ENCODE assay signal across 8 mouse cellular contexts in the genomic region with DNA sequence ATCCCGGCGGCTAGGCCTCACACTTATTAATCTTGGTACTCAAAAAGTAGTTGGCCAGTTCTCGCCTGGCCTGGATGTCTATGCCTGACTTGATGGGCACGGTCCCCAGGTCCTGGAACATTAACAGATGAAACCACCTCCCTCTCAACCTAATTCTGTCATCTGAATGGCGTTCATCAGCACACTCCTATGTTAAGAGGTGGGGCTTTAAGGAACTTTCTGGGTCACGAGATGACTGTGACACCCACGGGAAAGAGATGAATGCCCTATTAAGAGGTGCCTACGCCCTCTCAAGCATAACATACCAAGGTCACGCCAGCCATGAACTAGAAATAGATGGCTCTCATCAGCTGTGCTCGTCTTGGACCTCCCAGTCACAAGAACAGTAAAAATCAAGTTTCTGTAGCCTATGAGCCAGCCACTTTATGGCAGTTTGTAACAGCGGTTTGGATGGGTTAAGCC. TPM values are rescaled to one million over a fixed set of nuclear protein-coding genes. Genes with fewer than 3 reads are reported as not detected.
DNase-seq lines count a peak whose midpoint lies in the region; ATAC-seq and TF ChIP-seq lines count a peak whose summit lies in the region.

No protein-coding gene starts in this region.

- H3K4me2 ChIP-seq in liver, embryonic 16.5 days (ENCODE audit: low read depth, low read length) = peak overlapping the region; percentile 75
- peak overlapping the region; percentile 70 for H3K4me2 ChIP-seq in stomach, postnatal 0 days (replicated peaks; ENCODE audit: low read depth)

- H3K27me3 ChIP-seq in liver, embryonic 16.5 days (ENCODE audit: control insufficient read depth, insufficient read depth, low read depth, low read length) = no peaks in the 10 kb centered on the region
- H3K27me3 ChIP-seq in stomach, postnatal 0 days (ENCODE audit: control insufficient read depth, insufficient read depth, low read length) = no peaks in the 10 kb centered on the region

- no peak for TF ChIP-seq EP300 in stomach, postnatal 0 days (optimal IDR thresholded peaks at IDR 0.05)

- no peaks in the 10 kb centered on the region for H3K9me3 ChIP-seq in liver, embryonic 16.5 days (replicated peaks; ENCODE audit: control insufficient read depth, low read length)
- H3K9me3 ChIP-seq in stomach, postnatal 0 days (ENCODE audit: control insufficient read depth, low read length) = no peaks in the 10 kb centered on the region

- DNase-seq in layer of hippocampus, adult 2 months (ENCODE audit: low spot score in 2 of 2) = no peak
- no peak for DNase-seq in layer of hippocampus, postnatal 36 days
- DNase-seq in WW6 (ENCODE audit: low read depth, low spot score) = peak; percentile 9
- DNase-seq in gonadal fat pad, adult 2 months (ENCODE audit: low read depth) = peak; percentile 37
- no peak for DNase-seq in stomach, postnatal 0 days (ENCODE audit: low spot score)
- no peak for DNase-seq in B cell, adult 2 months
- DNase-seq in spleen, postnatal 10 days (ENCODE audit: low spot score in 2 of 2) = no peak

- H3K36me3 ChIP-seq in liver, embryonic 16.5 days (ENCODE audit: control insufficient read depth, insufficient read depth) = peaks cover 5% of the 10 kb centered on the region
- 0 out of 2 replicates have a peak, but pooled peaks cover 4% of the 10 kb centered on the region for H3K36me3 ChIP-seq in stomach, postnatal 0 days (ENCODE audit: control insufficient read depth, insufficient read depth, low read length)

- H3K9ac ChIP-seq in liver, embryonic 16.5 days (ENCODE audit: low read depth, low read length) = peak overlapping the region; percentile 99
- peak overlapping the region; percentile 96; the same call in 1 of the 2 replicates for H3K9ac ChIP-seq in stomach, postnatal 0 days (ENCODE audit: low read length)

- peaks cover 22% of the 10 kb centered on the region for H3K4me1 ChIP-seq in liver, embryonic 16.5 days (ENCODE audit: control insufficient read depth, low read depth, low read length)
- no peaks in the 10 kb centered on the region for H3K4me1 ChIP-seq in stomach, postnatal 0 days (replicated peaks; ENCODE audit: control insufficient read depth, insufficient read depth)

- peak overlapping the region; percentile 82 for H3K4me3 ChIP-seq in layer of hippocampus, adult 2 months
- H3K4me3 ChIP-seq in liver, embryonic 16.5 days (ENCODE audit: low read depth, low read length) = peak overlapping the region; percentile 99
- peak overlapping the region; percentile 97 for H3K4me3 ChIP-seq in stomach, postnatal 0 days (ENCODE audit: low read depth, low read length)

- ATAC-seq in liver, embryonic 16.5 days (ENCODE audit: low read depth) = peak; percentile 40
- peak; percentile 68 for ATAC-seq in stomach, postnatal 0 days (ENCODE audit: low FRiP score, low TSS enrichment)

- TF ChIP-seq CTCF in layer of hippocampus, adult 2 months (conservative IDR thresholded peaks at IDR 0.05) = no peak
- no peak for TF ChIP-seq CTCF in stomach, postnatal 0 days (IDR thresholded peaks at IDR 0.05; ENCODE audit: low read depth)

- 12% methylated on average over 11 of the region's 11 CpGs for WGBS in liver, embryonic 16.5 days (ENCODE audit: insufficient replicate concordance)
- WGBS in stomach, postnatal 0 days = 4% methylated on average over 11 of the region's 11 CpGs

- H3K27ac ChIP-seq in layer of hippocampus, adult 2 months = peak overlapping the region; percentile 95
- H3K27ac ChIP-seq in liver, embryonic 16.5 days (ENCODE audit: low read length) = peak overlapping the region; percentile 93
- peak overlapping the region; percentile 97 for H3K27ac ChIP-seq in stomach, postnatal 0 days (replicated peaks)

RNA-seq across cellular contexts. Expression of a gene that starts 0.5 kb away (rescaled TPM):
- total RNA-seq in layer of hippocampus, adult 2 months (2021) = 10 to 100 TPM; 48.4 to 52.3 TPM
- total RNA-seq in layer of hippocampus, postnatal 36 days (2021) = 10 to 100 TPM; 51.4 to 52.3 TPM
- 5.5 and 8.5 TPM in 2 replicates for polyA plus RNA-seq in gonadal fat pad, adult 2 months (2012; rRNA removed)
- polyA plus RNA-seq in liver, embryonic 16.5 days (2015; fragmentation: Nextera tagmentation; extraction: Ambion mirVana) = 10.5 and 14.5 TPM in 2 replicates
- polyA plus RNA-seq in stomach, postnatal 0 days (2015; fragmentation: Nextera tagmentation; extraction: Ambion mirVana) = 27.4 and 34.3 TPM in 2 replicates

RNA-seq across cellular contexts. Expression of a gene that starts 26.0 kb away (rescaled TPM):
- 10 to 100 TPM; 69.4 to 71.3 TPM for total RNA-seq in layer of hippocampus, adult 2 months (2021)
- 10 to 100 TPM; 72.2 to 78.4 TPM for total RNA-seq in layer of hippocampus, postnatal 36 days (2021)
- polyA plus RNA-seq in gonadal fat pad, adult 2 months (2012; rRNA removed) = 16.3 and 21.2 TPM in 2 replicates
- polyA plus RNA-seq in liver, embryonic 16.5 days (2015; fragmentation: Nextera tagmentation; extraction: Ambion mirVana) = 19.6 and 24.5 TPM in 2 replicates
- 33.3 and 33.7 TPM in 2 replicates for polyA plus RNA-seq in stomach, postnatal 0 days (2015; fragmentation: Nextera tagmentation; extraction: Ambion mirVana)

RNA-seq across cellular contexts. Expression of a gene that starts 30.4 kb away (rescaled TPM):
- total RNA-seq in layer of hippocampus, adult 2 months (2021) = 10 to 100 TPM; 21.3 to 24.0 TPM
- 10 to 100 TPM; 17.1 to 22.5 TPM for total RNA-seq in layer of hippocampus, postnatal 36 days (2021)
- polyA plus RNA-seq in gonadal fat pad, adult 2 months (2012; rRNA removed) = 13.7 and 14.9 TPM in 2 replicates
- 1.8 and 2.1 TPM in 2 replicates for polyA plus RNA-seq in liver, embryonic 16.5 days (2015; fragmentation: Nextera tagmentation; extraction: Ambion mirVana)
- 5.0 and 5.1 TPM in 2 replicates for polyA plus RNA-seq in stomach, postnatal 0 days (2015; fragmentation: Nextera tagmentation; extraction: Ambion mirVana)

RNA-seq across cellular contexts. Expression of a gene that starts 31.1 kb away (rescaled TPM):
- total RNA-seq in layer of hippocampus, adult 2 months (2021) = 100 to 1,000 TPM; 176 to 180 TPM
- total RNA-seq in layer of hippocampus, postnatal 36 days (2021) = 100 to 1,000 TPM; 183 to 191 TPM
- polyA plus RNA-seq in gonadal fat pad, adult 2 months (2012; rRNA removed) = 68.5 and 79.7 TPM in 2 replicates
- 34.6 and 35.7 TPM in 2 replicates for polyA plus RNA-seq in liver, embryonic 16.5 days (2015; fragmentation: Nextera tagmentation; extraction: Ambion mirVana)
- 69.0 and 71.2 TPM in 2 replicates for polyA plus RNA-seq in stomach, postnatal 0 days (2015; fragmentation: Nextera tagmentation; extraction: Ambion mirVana)

Comparison
In these comparisons a context has a peak if more than half of its experiments do, and no peak if none do; other contexts are left out.
1. DNase-seq: peak in WW6 (single experiment) and gonadal fat pad, adult 2 months (single experiment); none in layer of hippocampus, adult 2 months (0 of 2), layer of hippocampus, postnatal 36 days (0 of 2), stomach, postnatal 0 days (single experiment), B cell, adult 2 months (0 of 2) and spleen, postnatal 10 days (0 of 2).
2. Peak in every context shown above with its lines, with median percentiles within 50 percentile points of each other: H3K27ac ChIP-seq and H3K4me3 ChIP-seq.